Mouse (Mus musculus): ENCODE measurements around the gene H2afy. TPM values are rescaled to one million over a fixed set of nuclear protein-coding genes. Genes with fewer than 3 reads are reported as not detected.
A peak's percentile ranks its signal among the peaks of the same experiment; 100 is the strongest.

H2afy gene
- polyA plus RNA-seq, 1 experiment from 2014 or later = 120 TPM

GRCm38 (mm10) chr13:56110694-56111531 is 25.2 kb downstream of the H2afy start:
- Histone ChIP-seq H3K4me1 (ENCODE audit: control insufficient read depth, insufficient read depth, low read length) (peaks cover 79% of the 10 kb centered on the region), H3K9ac (ENCODE audit: low read length) (peak overlapping the region; percentile 38), H3K4me3 (ENCODE audit: low read length) (no peak overlapping the region), H3K27me3 (ENCODE audit: control insufficient read depth, insufficient read depth, low read length) (no peaks in the 10 kb centered on the region), H3K4me2 (ENCODE audit: low read depth, low read length) (peak overlapping the region; percentile 19; the same call in 1 of the 2 replicates), H3K27ac (ENCODE audit: low read length) (peak overlapping the region; percentile 65), H3K9me3 (replicated peaks; ENCODE audit: control insufficient read depth, low read length) (no peaks in the 10 kb centered on the region), H3K36me3 (ENCODE audit: control insufficient read depth, insufficient read depth) (no peaks in the 10 kb centered on the region)
- 49% methylated on average over 19 of the region's 19 CpGs for WGBS
- ATAC-seq (replicated peaks; ENCODE audit: extremely low read depth, insufficient read depth, low FRiP score) = no peak

- Histone ChIP-seq H3K4me3 (ENCODE audit: low read length) (no peak overlapping the region), H3K4me1 (ENCODE audit: control insufficient read depth, insufficient read depth, low read length) (peaks cover 77% of the 10 kb centered on the region), H3K27me3 (ENCODE audit: control insufficient read depth, insufficient read depth, low read length) (no peaks in the 10 kb centered on the region), H3K4me2 (ENCODE audit: low read depth, low read length) (no peak overlapping the region), H3K36me3 (ENCODE audit: control insufficient read depth, insufficient read depth) (no peaks in the 10 kb centered on the region), H3K9ac (ENCODE audit: low read length) (peak overlapping the region; percentile 3; the same call in 1 of the 2 replicates), H3K9me3 (replicated peaks; ENCODE audit: control insufficient read depth, low read length) (no peaks in the 10 kb centered on the region), H3K27ac (ENCODE audit: low read length) (peak overlapping the region; percentile 50)
- 72% methylated on average over 4 of the region's 4 CpGs for WGBS
- 0 out of 2 replicates have a peak, but pooled peaks have one; percentile 4 for ATAC-seq (replicated peaks; ENCODE audit: extremely low read depth, insufficient read depth, low FRiP score)
Measured at GRCm38 (mm10) chr13:56109703-56110102, 26.5 kb downstream of the H2afy start.

GRCm38 (mm10) chr13:56108849-56109519 is 27.2 kb downstream of the H2afy start:
- Histone ChIP-seq H3K36me3 (ENCODE audit: control insufficient read depth, insufficient read depth) (peaks cover 4% of the 10 kb centered on the region), H3K9ac (ENCODE audit: low read length) (peak overlapping the region; percentile 3; the same call in 1 of the 2 replicates), H3K4me2 (ENCODE audit: low read depth, low read length) (no peak overlapping the region), H3K27ac (ENCODE audit: low read length) (peak overlapping the region; percentile 50), H3K4me3 (ENCODE audit: low read length) (no peak overlapping the region), H3K9me3 (replicated peaks; ENCODE audit: control insufficient read depth, low read length) (no peaks in the 10 kb centered on the region), H3K27me3 (ENCODE audit: control insufficient read depth, insufficient read depth, low read length) (no peaks in the 10 kb centered on the region), H3K4me1 (ENCODE audit: control insufficient read depth, insufficient read depth, low read length) (peaks cover 70% of the 10 kb centered on the region)
- 53% methylated on average over 17 of the region's 17 CpGs for WGBS
- ATAC-seq (replicated peaks; ENCODE audit: extremely low read depth, insufficient read depth, low FRiP score) = no peak; the same call in 1 of the 2 replicates

- Histone ChIP-seq H3K4me3 (ENCODE audit: low read length) (no peak overlapping the region), H3K9ac (ENCODE audit: low read length) (no peak overlapping the region), H3K4me2 (ENCODE audit: low read depth, low read length) (no peak overlapping the region), H3K36me3 (ENCODE audit: control insufficient read depth, insufficient read depth) (peaks cover 12% of the 10 kb centered on the region), H3K27me3 (ENCODE audit: control insufficient read depth, insufficient read depth, low read length) (no peaks in the 10 kb centered on the region), H3K4me1 (ENCODE audit: control insufficient read depth, insufficient read depth, low read length) (peaks cover 30% of the 10 kb centered on the region), H3K27ac (ENCODE audit: low read length) (no peak overlapping the region), H3K9me3 (replicated peaks; ENCODE audit: control insufficient read depth, low read length) (no peaks in the 10 kb centered on the region)
- WGBS = 54% methylated on average over 6 of the region's 6 CpGs
- ATAC-seq (replicated peaks; ENCODE audit: extremely low read depth, insufficient read depth, low FRiP score) = peak; percentile 2; the same call in 1 of the 2 replicates
Measured at GRCm38 (mm10) chr13:56104971-56105391, 31.2 kb downstream of the H2afy start.

- Histone ChIP-seq H3K27me3 (ENCODE audit: control insufficient read depth, insufficient read depth, low read length) (no peaks in the 10 kb centered on the region), H3K4me2 (ENCODE audit: low read depth, low read length) (no peak overlapping the region), H3K27ac (ENCODE audit: low read length) (no peak overlapping the region), H3K9me3 (replicated peaks; ENCODE audit: control insufficient read depth, low read length) (no peaks in the 10 kb centered on the region), H3K36me3 (ENCODE audit: control insufficient read depth, insufficient read depth) (peaks cover 12% of the 10 kb centered on the region), H3K4me1 (ENCODE audit: control insufficient read depth, insufficient read depth, low read length) (peaks cover 21% of the 10 kb centered on the region), H3K4me3 (ENCODE audit: low read length) (no peak overlapping the region), H3K9ac (ENCODE audit: low read length) (no peak overlapping the region)
- 89% methylated on average over 26 of the region's 26 CpGs for WGBS
- ATAC-seq (replicated peaks; ENCODE audit: extremely low read depth, insufficient read depth, low FRiP score) = no peak
Measured at GRCm38 (mm10) chr13:56103796-56104746, 32.1 kb downstream of the H2afy start.

- Histone ChIP-seq H3K9me3 (replicated peaks; ENCODE audit: control insufficient read depth, low read length) (no peaks in the 10 kb centered on the region), H3K4me3 (ENCODE audit: low read length) (no peak overlapping the region), H3K27me3 (ENCODE audit: control insufficient read depth, insufficient read depth, low read length) (no peaks in the 10 kb centered on the region), H3K4me1 (ENCODE audit: control insufficient read depth, insufficient read depth, low read length) (peaks cover 11% of the 10 kb centered on the region), H3K36me3 (ENCODE audit: control insufficient read depth, insufficient read depth) (peaks cover 15% of the 10 kb centered on the region), H3K4me2 (ENCODE audit: low read depth, low read length) (no peak overlapping the region), H3K27ac (ENCODE audit: low read length) (no peak overlapping the region), H3K9ac (ENCODE audit: low read length) (no peak overlapping the region)
- ATAC-seq (replicated peaks; ENCODE audit: extremely low read depth, insufficient read depth, low FRiP score) = no peak
- WGBS = 80% methylated on average over 9 of the region's 9 CpGs
Measured at GRCm38 (mm10) chr13:56102160-56102559, 34.0 kb downstream of the H2afy start.

- Histone ChIP-seq H3K9me3 (replicated peaks; ENCODE audit: control insufficient read depth, low read length) (no peaks in the 10 kb centered on the region), H3K27ac (ENCODE audit: low read length) (no peak overlapping the region), H3K4me1 (ENCODE audit: control insufficient read depth, insufficient read depth, low read length) (peaks cover 34% of the 10 kb centered on the region), H3K4me2 (ENCODE audit: low read depth, low read length) (no peak overlapping the region), H3K4me3 (ENCODE audit: low read length) (no peak overlapping the region), H3K9ac (ENCODE audit: low read length) (no peak overlapping the region), H3K36me3 (ENCODE audit: control insufficient read depth, insufficient read depth) (peaks cover 15% of the 10 kb centered on the region), H3K27me3 (ENCODE audit: control insufficient read depth, insufficient read depth, low read length) (no peaks in the 10 kb centered on the region)
- WGBS = 88% methylated on average over 18 of the region's 18 CpGs
- no peak for ATAC-seq (replicated peaks; ENCODE audit: extremely low read depth, insufficient read depth, low FRiP score)
Measured at GRCm38 (mm10) chr13:56095601-56096195, 40.5 kb downstream of the H2afy start.

GRCm38 (mm10) chr13:56094544-56094943 is 41.6 kb downstream of the H2afy start:
- Histone ChIP-seq H3K4me3 (ENCODE audit: low read length) (no peak overlapping the region), H3K36me3 (ENCODE audit: control insufficient read depth, insufficient read depth) (peaks cover 24% of the 10 kb centered on the region), H3K4me1 (ENCODE audit: control insufficient read depth, insufficient read depth, low read length) (peaks cover 34% of the 10 kb centered on the region), H3K9ac (ENCODE audit: low read length) (peak overlapping the region; percentile 13; the same call in 1 of the 2 replicates), H3K4me2 (ENCODE audit: low read depth, low read length) (no peak overlapping the region), H3K9me3 (replicated peaks; ENCODE audit: control insufficient read depth, low read length) (no peaks in the 10 kb centered on the region), H3K27ac (ENCODE audit: low read length) (peak overlapping the region; percentile 22), H3K27me3 (ENCODE audit: control insufficient read depth, insufficient read depth, low read length) (no peaks in the 10 kb centered on the region)
- no peak for ATAC-seq (replicated peaks; ENCODE audit: extremely low read depth, insufficient read depth, low FRiP score)
- WGBS = 54% methylated on average over 8 of the region's 8 CpGs

Data from heart, embryonic 16.5 days (tissue).